Mouse (Mus musculus): ENCODE data around the gene Arih2. TPM values are rescaled to one million over a fixed set of nuclear protein-coding genes. Genes with fewer than 3 reads are reported as not detected.

Arih2 gene
- polyA plus RNA-seq, 1 experiment from 2014 or later, result 41.6 TPM

DNA sequence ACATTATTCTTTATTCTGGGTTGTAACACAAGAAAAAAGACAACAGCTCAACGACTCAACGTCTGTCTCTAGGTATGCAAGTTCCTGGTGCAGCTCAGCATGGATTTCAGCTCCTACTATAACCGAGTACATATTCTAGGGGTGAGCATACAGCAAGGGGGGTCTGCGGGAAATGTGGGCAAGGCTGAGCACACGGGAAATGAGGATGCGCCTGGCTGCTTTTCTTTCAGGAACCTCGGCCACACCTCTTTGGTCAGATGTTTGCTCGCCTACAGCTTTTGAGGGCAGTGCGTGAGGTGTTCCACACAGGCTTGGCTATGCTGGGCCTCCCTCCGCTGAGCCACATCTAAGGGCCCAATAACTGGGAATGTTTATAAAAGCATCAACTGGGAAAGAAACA, 76.9 kb downstream of the Arih2 start:
- DNase-seq (ENCODE audit: low spot score), result no peak
- Histone ChIP-seq H3K4me1 (replicated peaks; ENCODE audit: control insufficient read depth, insufficient read depth, low read length) (peaks cover 17% of the 10 kb centered on the region), H3K27ac (ENCODE audit: low read depth, low read length) (no peak overlapping the region), H3K9me3 (ENCODE audit: control insufficient read depth, low read length) (no peaks in the 10 kb centered on the region), H3K36me3 (ENCODE audit: control insufficient read depth, insufficient read depth, low read length) (peaks cover 16% of the 10 kb centered on the region), H3K4me3 (ENCODE audit: low read depth, low read length) (no peak overlapping the region), H3K27me3 (ENCODE audit: control insufficient read depth, insufficient read depth, low read length) (no peaks in the 10 kb centered on the region), H3K9ac (ENCODE audit: low read depth, low read length) (no peak overlapping the region), H3K4me2 (replicated peaks; ENCODE audit: low read depth, low read length) (no peak overlapping the region)
- 91% methylated on average over 10 of the region's 10 CpGs for WGBS
- no peak for ATAC-seq (ENCODE audit: low FRiP score)

DNA sequence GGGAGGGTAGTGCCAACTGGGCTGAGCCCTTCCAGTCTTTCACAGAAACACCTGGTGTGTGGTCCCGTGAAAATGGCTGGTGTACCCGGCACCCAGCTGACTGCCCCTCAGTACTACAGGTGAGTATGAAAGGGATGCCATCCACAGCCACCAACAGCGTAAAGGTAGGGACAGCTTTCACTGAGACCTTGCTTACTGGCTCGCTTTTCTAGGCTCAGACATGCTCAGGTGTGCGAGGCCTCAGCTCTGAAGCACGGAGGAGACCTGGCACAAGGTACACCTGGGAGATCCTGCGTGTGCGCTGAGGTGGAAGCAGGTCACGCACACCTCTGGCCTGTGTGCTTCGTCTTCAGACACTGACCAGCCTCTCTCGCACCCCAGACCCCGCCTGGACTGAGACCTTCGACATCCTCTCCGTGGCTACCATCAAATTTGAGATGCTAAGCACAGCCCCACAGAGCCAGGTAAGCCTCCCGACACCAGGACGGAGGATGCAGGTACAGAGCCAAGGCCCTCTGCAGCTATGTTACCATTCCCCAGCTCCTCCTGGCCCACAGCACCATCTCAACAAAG, 77.7 kb downstream of the Arih2 start:
- Histone ChIP-seq H3K27ac (ENCODE audit: low read depth, low read length) (no peak overlapping the region), H3K9ac (ENCODE audit: low read depth, low read length) (no peak overlapping the region), H3K9me3 (ENCODE audit: control insufficient read depth, low read length) (no peaks in the 10 kb centered on the region), H3K36me3 (ENCODE audit: control insufficient read depth, insufficient read depth, low read length) (peaks cover 16% of the 10 kb centered on the region), H3K27me3 (ENCODE audit: control insufficient read depth, insufficient read depth, low read length) (no peaks in the 10 kb centered on the region), H3K4me2 (replicated peaks; ENCODE audit: low read depth, low read length) (no peak overlapping the region), H3K4me1 (replicated peaks; ENCODE audit: control insufficient read depth, insufficient read depth, low read length) (peaks cover 11% of the 10 kb centered on the region), H3K4me3 (ENCODE audit: low read depth, low read length) (no peak overlapping the region; the same call in 1 of the 2 replicates)
- ATAC-seq (ENCODE audit: low FRiP score) (no peak), DNase-seq (ENCODE audit: low spot score) (no peak)
- WGBS, result 96% methylated on average over 16 of the region's 16 CpGs

GRCm38 (mm10) chr9:108570207-108570896, 78.8 kb downstream of the Arih2 start:
- ATAC-seq (ENCODE audit: low FRiP score) (no peak), DNase-seq (ENCODE audit: low spot score) (peak; percentile 85)
- Histone ChIP-seq H3K4me2 (replicated peaks; ENCODE audit: low read depth, low read length) (peak overlapping the region; percentile 95), H3K9me3 (ENCODE audit: control insufficient read depth, low read length) (no peaks in the 10 kb centered on the region), H3K9ac (ENCODE audit: low read depth, low read length) (peak overlapping the region; percentile 68), H3K27ac (ENCODE audit: low read depth, low read length) (peak overlapping the region; percentile 62; the same call in 1 of the 2 replicates), H3K4me1 (replicated peaks; ENCODE audit: control insufficient read depth, insufficient read depth, low read length) (peaks cover 16% of the 10 kb centered on the region), H3K36me3 (ENCODE audit: control insufficient read depth, insufficient read depth, low read length) (peaks cover 13% of the 10 kb centered on the region), H3K4me3 (ENCODE audit: low read depth, low read length) (peak overlapping the region; percentile 56), H3K27me3 (ENCODE audit: control insufficient read depth, insufficient read depth, low read length) (no peaks in the 10 kb centered on the region)
- WGBS, result 2% methylated on average over 40 of the region's 40 CpGs

- ATAC-seq (ENCODE audit: low FRiP score) (peak; percentile 75), DNase-seq (ENCODE audit: low spot score) (peak; percentile 94)
- Histone ChIP-seq H3K27me3 (ENCODE audit: control insufficient read depth, insufficient read depth, low read length) (no peaks in the 10 kb centered on the region), H3K4me2 (replicated peaks; ENCODE audit: low read depth, low read length) (peak within 1 kb of the TSS; percentile 95), H3K9me3 (ENCODE audit: control insufficient read depth, low read length) (no peaks in the 10 kb centered on the region), H3K36me3 (ENCODE audit: control insufficient read depth, insufficient read depth, low read length) (peaks cover 12% of the 10 kb centered on the region), H3K27ac (ENCODE audit: low read depth, low read length) (peak within 1 kb of the TSS; percentile 62; the same call in 1 of the 2 replicates), H3K4me3 (ENCODE audit: low read depth, low read length) (peak within 1 kb of the TSS; percentile 56), H3K4me1 (replicated peaks; ENCODE audit: control insufficient read depth, insufficient read depth, low read length) (peaks cover 16% of the 10 kb centered on the region), H3K9ac (ENCODE audit: low read depth, low read length) (peak within 1 kb of the TSS; percentile 68)
- 7% methylated on average over 42 of the region's 42 CpGs for WGBS
These were observed 79.6 kb downstream of the Arih2 start, which contains the start of gene Dalrd3 for GRCm38 (mm10) chr9:108569381-108570206. Gene Dalrd3 (plus strand): TSS chr9:108569886.

- Histone ChIP-seq H3K36me3 (ENCODE audit: control insufficient read depth, insufficient read depth, low read length) (peaks cover 17% of the 10 kb centered on the region), H3K9me3 (ENCODE audit: control insufficient read depth, low read length) (no peaks in the 10 kb centered on the region), H3K4me3 (ENCODE audit: low read depth, low read length) (no peak overlapping the region), H3K9ac (ENCODE audit: low read depth, low read length) (no peak overlapping the region), H3K4me1 (replicated peaks; ENCODE audit: control insufficient read depth, insufficient read depth, low read length) (peaks cover 16% of the 10 kb centered on the region), H3K27ac (ENCODE audit: low read depth, low read length) (no peak overlapping the region), H3K27me3 (ENCODE audit: control insufficient read depth, insufficient read depth, low read length) (no peaks in the 10 kb centered on the region), H3K4me2 (replicated peaks; ENCODE audit: low read depth, low read length) (peak overlapping the region; percentile 93; the same call in 1 of the 2 replicates)
- ATAC-seq (ENCODE audit: low FRiP score), result no peak
- 78% methylated on average over 17 of the region's 17 CpGs for WGBS
- no peak for DNase-seq (ENCODE audit: low spot score)
These were observed 80.7 kb downstream of the Arih2 start for GRCm38 (mm10) chr9:108568511-108568921.

DNA sequence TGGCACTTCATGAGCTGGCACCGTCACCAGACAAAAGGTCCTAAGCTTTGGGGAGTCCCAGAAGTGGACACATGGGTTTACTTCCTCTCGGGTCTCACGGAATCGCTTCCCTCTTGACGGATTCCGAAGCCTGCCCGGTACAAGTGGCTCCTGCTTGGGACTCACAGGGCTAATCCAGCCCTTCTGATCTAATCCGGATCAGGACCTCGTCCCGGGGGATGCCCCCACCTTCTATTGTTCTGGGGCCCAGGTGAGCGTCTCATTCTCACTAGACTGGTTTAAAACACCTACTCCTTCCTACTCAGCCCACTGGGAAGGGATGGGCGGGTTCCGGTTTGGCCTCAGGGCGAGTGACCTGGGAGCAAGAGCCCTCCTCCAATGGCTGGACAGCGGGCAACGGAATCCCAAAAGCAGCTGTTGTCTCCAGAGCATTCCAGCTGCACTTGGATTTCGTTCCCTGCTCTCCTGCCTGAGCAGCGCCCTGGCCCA, 81.2 kb downstream of the Arih2 start:
- 11% methylated on average over 18 of the region's 18 CpGs for WGBS
- DNase-seq (ENCODE audit: low spot score) (no peak), ATAC-seq (ENCODE audit: low FRiP score) (no peak)
- Histone ChIP-seq H3K27ac (ENCODE audit: low read depth, low read length) (peak overlapping the region; percentile 88), H3K9me3 (ENCODE audit: control insufficient read depth, low read length) (no peaks in the 10 kb centered on the region), H3K4me1 (replicated peaks; ENCODE audit: control insufficient read depth, insufficient read depth, low read length) (peaks cover 16% of the 10 kb centered on the region), H3K27me3 (ENCODE audit: control insufficient read depth, insufficient read depth, low read length) (no peaks in the 10 kb centered on the region), H3K9ac (ENCODE audit: low read depth, low read length) (peak overlapping the region; percentile 74), H3K4me3 (ENCODE audit: low read depth, low read length) (peak overlapping the region; percentile 53), H3K36me3 (ENCODE audit: control insufficient read depth, insufficient read depth, low read length) (peaks cover 15% of the 10 kb centered on the region), H3K4me2 (replicated peaks; ENCODE audit: low read depth, low read length) (peak overlapping the region; percentile 93)

DNA sequence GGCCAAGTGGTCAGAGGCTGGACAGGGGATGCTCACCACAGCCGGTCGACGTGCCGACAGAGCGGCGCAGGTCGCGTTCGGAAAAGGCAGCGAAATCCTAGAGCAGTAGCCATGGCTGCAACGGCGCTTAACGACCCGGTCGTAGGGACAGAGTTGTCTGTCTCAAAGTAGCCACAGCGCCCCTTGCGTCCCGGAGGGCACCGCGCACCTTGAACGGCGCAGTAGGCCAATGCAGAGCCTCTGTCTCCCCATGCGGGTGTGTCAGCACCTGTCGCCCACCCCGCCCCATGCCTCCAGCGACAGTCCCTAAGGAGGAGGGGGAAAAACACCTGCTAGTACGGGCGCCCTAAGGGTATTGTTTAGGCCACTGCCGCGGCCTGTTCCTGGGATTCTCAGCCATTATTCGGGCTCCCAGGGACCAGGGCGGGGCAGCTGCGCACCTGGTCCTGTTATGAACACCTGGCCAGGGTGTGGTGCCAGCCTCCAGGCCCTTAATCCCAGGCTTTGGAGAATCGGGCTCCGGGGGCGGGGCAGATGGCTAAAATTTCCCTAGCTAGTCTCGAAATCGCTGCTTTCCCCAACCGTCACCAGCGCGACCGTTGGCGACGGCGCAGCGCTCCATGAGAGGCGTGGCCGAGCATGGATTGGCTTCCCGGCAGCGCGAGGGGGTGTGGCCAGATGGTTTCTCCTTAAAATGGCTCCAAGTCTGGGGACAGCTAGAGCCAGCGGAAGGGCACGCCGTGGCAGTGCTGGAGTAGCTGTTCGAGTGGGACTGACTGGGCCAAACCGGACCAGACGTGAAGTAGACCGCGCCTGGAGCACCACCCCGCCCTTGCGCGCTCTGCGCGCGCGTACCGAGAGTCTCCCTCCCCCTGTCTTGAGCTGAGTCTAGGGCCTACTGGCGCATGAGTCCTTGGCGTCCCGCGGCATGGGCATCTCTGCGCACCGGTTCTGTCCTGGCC, 82.1 kb downstream of the Arih2 start, which contains the start of gene Ndufaf3:
Gene Ndufaf3, minus strand, starts transcription at position 620 of the 962 bp plus-strand sequence.
- H3K27ac ChIP-seq (ENCODE audit: low read depth, low read length), result peak within 1 kb of the TSS; percentile 88
- H3K9ac ChIP-seq (ENCODE audit: low read depth, low read length), result peak within 1 kb of the TSS; percentile 74
- H3K4me1 ChIP-seq (replicated peaks; ENCODE audit: control insufficient read depth, insufficient read depth, low read length), result peaks cover 16% of the 10 kb centered on the region
- H3K4me3 ChIP-seq (ENCODE audit: low read depth, low read length), result peak within 1 kb of the TSS; percentile 53
- no peaks in the 10 kb centered on the region for H3K9me3 ChIP-seq (ENCODE audit: control insufficient read depth, low read length)
- H3K4me2 ChIP-seq (replicated peaks; ENCODE audit: low read depth, low read length), result peak within 1 kb of the TSS; percentile 93
- peaks cover 6% of the 10 kb centered on the region for H3K36me3 ChIP-seq (ENCODE audit: control insufficient read depth, insufficient read depth, low read length)
- WGBS, result under 1% methylated on average over 70 of the region's 73 CpGs
- ATAC-seq (ENCODE audit: low FRiP score) (peak; percentile 84), DNase-seq (ENCODE audit: low spot score) (peak; percentile 96)
- H3K27me3 ChIP-seq (ENCODE audit: control insufficient read depth, insufficient read depth, low read length), result no peaks in the 10 kb centered on the region

Measured in hindbrain, embryonic 11.5 days (tissue).